Mouse (Mus musculus) liver, adult 2 months (tissue): ENCODE data around the gene Impad1.

Experiments used
- CTCF ChIP-seq: fragments of 200-500 bp; IDR thresholded peaks from 2 replicates; pipeline ENCODE4 v1.5.1; 2011; ENCODE audit warnings: low read depth, low read length, control low read depth
- POLR2A ChIP-seq: fragments of 200-500 bp; IDR thresholded peaks from 2 replicates; pipeline ENCODE4 v1.6.1; 2011; ENCODE audit warnings: low read length, control low read depth; ENCODE audit not compliant: insufficient read depth; ENCODE audit errors: extremely low read depth

GRCm38 (mm10) chr4:4822119-4822518 lies 29.0 kb upstream of the Impad1 start:
- TF ChIP-seq POLR2A, result no peak
- TF ChIP-seq CTCF, result no peak
